Mouse (Mus musculus) spleen, postnatal 36 days (tissue): ENCODE measurements around the gene Slc35e2.
"Not testable (repeated sequence)": the region's sequence is repeated elsewhere in the genome, so short reads cannot be mapped to it uniquely, and the experiment has no call there.

ENCODE experiments used
- DNase-seq, 2 experiments: peaks; one replicate each; pipeline ENCODE4 v3.0.0; 2022; ENCODE audit warnings: low spot score in 2 of 2, mixed read lengths in 1 of 2

Gene Slc35e2

GRCm38 (mm10) chr4:155624338-155625291 lies 23.4 kb downstream of the Slc35e2 start, which contains the start of gene Cdk11b:
TSS of gene Cdk11b (plus strand) at chr4:155624854.
- peak; percentile 97 for DNase-seq

DNA sequence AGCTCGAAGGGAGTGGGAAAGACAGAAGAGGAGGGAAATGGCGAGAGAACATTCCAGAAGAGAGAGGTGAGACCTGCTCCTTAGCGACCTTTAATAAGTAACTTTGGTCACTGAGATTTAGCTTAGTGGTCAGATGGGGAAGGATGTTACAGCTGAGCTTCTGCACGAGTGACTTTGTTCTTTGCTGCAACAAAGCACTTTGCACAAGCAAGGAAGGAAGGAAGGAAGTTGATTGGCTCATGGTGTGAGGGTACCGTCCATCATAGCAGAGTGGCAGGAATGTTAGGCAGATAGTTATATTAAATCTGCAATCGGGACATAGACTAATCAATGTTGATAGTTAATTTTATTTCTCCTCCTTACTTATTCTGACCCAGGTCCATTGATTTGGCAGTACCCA lies 29.1 kb downstream of the Slc35e2 start:
- no peak for DNase-seq

DNA sequence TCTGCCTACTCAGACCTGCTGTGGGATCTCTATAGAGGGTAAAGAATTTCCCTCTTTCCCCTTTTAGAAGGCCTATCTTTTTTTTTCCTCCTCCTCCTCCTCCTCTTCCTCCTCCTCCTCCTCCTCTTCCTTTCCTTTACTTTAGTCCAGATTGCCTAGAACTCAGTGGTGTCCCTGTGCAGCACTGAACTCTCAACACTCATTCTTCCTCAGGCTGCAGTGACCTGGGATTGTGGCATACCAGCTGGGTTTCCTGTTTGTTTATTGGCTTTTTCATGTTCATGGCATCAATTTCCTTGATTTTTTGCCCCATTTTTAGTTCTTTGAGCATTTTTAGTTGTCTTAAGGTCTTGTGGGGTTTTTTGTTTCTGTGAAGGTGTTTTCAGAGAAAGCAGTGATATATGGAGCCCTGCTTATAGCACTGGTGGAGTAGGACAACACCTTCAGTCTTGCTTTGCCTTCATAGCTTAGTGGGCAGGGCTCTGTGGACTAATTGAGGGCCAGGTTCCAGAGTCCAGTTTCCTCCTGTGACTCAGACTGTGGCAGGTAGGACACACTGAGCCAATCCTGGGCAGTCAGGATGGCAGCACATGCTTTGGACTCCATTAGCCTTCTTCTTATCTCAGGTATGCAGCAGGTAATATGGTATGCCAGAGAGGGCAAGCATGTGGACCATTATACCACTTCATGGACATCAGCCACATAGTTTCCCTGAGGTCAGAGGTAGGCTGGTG lies 34.7 kb downstream of the Slc35e2 start:
- no peak for DNase-seq

GRCm38 (mm10) chr4:155643531-155643930 lies 42.3 kb downstream of the Slc35e2 start:
- DNase-seq = no peak

DNA sequence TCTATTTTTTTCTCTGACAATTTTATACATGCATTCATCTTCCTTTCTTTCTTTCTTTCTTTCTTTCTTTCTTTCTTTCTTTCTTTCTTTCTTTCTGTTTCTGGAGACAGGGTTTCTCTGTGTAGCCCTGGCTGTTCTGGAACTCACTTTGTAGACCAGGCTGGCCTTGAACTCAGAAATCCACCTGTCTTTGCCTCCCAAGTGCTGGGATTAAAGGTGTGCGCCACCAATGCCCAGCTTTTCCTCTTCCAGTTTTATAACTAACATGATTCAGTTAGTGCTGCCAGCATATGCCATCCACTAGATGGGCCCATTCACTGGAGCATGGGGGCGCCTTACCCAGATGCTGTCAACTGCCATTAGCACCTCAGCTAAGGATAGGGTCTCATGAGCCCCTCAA lies 44.1 kb downstream of the Slc35e2 start, which contains the start of gene Gm10563:
Gm10563 (minus strand) TSS at position 101 of the 400 bp plus-strand sequence.
- DNase-seq = not testable (repeated sequence)

GRCm38 (mm10) chr4:155645721-155646120 lies 44.5 kb downstream of the Slc35e2 start:
- no peak for DNase-seq

DNA sequence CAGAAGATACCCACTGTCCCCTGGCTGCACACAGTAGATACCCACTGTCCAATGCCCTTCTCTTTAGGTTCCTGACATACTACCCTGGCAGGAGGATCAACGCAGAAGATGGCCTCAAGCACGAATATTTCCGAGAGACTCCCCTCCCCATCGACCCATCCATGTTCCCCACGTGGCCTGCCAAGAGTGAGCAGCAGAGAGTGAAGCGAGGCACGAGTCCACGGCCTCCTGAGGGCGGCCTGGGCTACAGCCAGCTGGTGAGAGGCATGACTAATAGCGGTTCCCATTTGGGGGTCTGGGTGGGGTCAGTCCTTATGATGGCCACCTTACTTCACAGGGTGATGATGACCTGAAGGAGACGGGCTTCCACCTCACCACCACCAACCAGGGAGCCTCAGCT lies 48.1 kb downstream of the Slc35e2 start:
- no peak for DNase-seq

DNA sequence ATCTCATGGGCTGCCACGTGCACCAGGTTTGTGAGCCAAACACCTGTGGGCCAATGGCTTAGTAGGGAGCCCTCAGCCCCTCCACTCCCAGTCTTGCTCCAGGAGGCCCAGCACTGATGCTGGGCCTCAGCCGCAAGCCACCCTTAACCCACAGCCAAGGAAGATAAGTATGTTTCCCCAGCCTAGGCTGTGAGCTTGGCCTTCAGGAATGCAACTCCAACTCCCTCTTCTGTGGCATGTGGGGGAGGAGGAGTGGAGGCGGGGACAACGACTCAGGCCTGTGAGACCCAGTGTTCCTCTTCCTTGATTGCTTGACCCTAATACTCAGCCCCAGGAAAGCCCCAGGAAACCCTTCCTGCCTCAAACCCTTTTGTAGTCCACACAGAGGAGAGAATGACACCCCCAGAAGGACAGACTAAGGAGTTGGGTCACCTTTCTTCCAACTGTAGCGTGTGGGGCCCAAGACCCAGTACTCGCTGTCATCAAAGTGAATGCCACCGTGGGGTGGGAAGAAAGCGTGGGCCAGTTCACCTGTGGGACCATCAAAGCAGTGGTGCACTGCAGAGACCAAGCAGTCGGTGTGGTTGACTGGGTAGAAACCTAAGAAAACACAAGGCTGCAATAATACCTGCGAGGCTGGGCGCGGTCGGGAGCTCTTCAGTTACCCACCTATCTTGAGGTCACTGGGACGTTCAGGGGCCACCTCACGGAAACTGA lies 50.5 kb downstream of the Slc35e2 start:
- DNase-seq = no peak

- DNase-seq = no peak
Measured at GRCm38 (mm10) chr4:155652283-155653085, 51.3 kb downstream of the Slc35e2 start.

DNA sequence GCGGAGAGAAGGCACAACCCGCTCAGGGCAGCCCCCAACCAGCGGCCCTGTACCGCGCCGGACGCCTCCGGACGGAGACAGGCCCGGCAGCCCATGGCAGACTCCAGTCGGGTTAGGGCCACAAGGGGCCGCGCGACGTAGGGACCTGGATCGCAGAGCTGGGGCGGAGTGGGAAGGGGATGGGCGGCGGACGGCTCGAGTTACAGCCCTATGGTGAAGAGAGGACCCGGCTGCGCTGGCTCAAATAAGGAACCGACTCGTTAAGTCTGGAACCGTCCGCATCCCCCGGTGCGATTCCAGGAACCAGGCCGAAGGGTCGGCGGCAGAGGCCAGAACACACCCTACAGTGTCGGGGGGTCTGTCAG lies 51.9 kb downstream of the Slc35e2 start, which contains the start of gene Mmp23:
Mmp23 (minus strand) TSS at position 299 of the 365 bp plus-strand sequence.
- DNase-seq = no peak

GRCm38 (mm10) chr4:155653451-155654182 lies 52.4 kb downstream of the Slc35e2 start:
- DNase-seq = no peak

- no peak for DNase-seq
Measured at GRCm38 (mm10) chr4:155654183-155654455, 52.9 kb downstream of the Slc35e2 start.

GRCm38 (mm10) chr4:155654456-155655298 lies 53.5 kb downstream of the Slc35e2 start:
- peak in 1 of 2 experiments; percentile 25 for DNase-seq

GRCm38 (mm10) chr4:155656214-155656751 lies 55.1 kb downstream of the Slc35e2 start:
- DNase-seq = no peak

DNA sequence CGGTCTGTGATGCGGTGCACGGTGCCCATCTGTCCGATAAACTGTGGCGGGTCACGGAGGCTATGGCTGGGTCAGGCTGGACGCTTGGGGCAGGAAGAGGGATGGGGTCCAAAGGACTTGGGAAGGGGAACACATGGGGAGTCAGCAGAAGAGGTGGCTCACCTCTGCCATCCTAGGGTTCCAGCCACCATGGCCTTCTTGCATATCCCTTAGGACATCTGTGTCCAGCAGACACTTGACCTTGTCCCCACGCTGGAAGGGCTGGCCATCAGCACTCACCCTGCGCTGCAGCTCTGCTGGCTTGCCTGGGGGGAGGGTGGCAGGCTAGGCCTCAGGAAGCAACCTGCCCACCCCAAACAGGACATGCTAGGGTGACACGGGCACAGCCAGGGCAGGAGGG lies 57.7 kb downstream of the Slc35e2 start:
- DNase-seq = no peak

DNA sequence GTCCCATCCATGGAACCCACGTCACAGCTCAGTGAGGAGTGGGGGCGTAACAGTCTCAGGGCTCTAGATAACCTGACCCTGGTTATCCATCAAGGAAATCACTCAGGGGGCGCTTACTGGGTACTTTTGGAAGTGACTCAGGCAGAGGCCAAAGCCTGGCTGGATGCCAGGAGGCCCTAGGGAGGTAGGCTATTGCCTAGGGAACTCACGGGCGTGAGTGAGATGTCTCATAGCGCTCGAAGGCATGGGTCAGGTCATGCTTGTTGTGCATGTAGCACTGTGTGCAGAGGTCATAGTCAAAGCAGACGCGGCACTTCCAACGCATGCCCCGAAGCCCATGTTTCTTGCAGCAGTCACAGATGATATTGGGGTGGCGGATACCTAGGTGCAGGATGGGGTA lies 59.4 kb downstream of the Slc35e2 start:
- DNase-seq = no peak

DNA sequence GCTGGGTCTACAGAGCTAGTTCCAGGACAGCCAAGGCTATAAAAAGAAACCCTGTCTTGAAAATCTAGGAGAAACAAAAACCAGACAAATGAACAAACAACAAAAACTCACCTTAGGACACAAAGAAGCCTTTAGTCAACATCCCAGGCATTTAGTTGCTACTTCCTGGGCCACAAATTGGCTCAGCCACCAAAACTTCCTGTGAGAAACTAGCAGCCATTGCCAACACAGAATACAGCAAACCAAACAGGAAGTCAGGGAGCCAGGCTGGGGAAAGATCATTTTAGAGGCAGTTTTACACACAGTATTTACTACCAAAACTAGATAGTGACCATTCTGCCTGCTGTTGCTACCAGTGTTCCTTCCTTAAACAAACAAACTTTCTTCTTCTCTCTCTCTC lies 65.7 kb downstream of the Slc35e2 start:
- DNase-seq = no peak

GRCm38 (mm10) chr4:155668689-155669597 lies 67.7 kb downstream of the Slc35e2 start, which contains the start of gene Mib2:
TSS of gene Mib2 (minus strand) at chr4:155669198.
- peak; percentile 94 to 95 for DNase-seq
